12 mouse cellular contexts compared by ENCODE assay signal in the genomic region with DNA sequence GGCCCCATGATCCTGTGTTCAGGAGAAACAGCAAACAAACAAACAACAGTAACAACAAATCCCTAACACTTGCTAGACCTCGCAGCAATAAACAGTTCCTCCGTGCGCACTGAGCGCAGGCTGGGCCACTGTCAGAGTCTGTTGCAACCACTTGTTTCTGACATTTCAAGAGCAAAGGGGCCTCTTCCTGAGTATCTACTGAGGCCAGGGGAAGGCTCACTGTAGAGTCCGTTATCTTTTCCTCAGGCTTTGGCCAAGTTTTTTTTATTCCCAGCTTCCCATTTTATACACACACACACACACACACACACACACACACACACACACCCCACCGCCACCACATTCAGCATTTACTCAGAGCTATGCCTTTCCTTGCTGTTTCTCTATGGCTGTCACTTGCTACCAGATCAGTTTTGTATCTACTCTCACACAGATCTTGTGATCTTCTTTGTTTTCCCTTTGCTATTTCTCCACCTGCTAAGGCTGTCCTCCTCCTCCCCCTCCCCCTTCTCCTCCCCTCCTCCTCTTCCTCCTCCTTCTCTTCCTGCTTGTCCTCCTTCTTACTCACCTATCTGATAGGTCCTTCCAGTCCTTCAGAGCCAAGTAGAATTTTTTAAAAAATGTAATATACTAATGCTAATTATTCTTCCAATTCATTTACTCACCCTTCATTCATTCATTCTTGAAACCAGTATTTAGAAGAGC. TPM values are rescaled to one million over a fixed set of nuclear protein-coding genes. Genes with fewer than 3 reads are reported as not detected.
DNase-seq lines count a peak whose midpoint lies in the region; ATAC-seq and TF ChIP-seq lines count a peak whose summit lies in the region.
"Had no signal": no experiment of that assay in that cellular context is flagged by ENCODE, and none has a peak within 500 bp of the region (broad histone marks: within the 10 kb centered on the region; RNA-seq: fewer than 3 reads in every experiment).

No protein-coding gene starts in this region.

- no peak for TF ChIP-seq CTCF in lung, embryonic 14.5 days (IDR thresholded peaks at IDR 0.05; ENCODE audit: low read depth)
- no peak for TF ChIP-seq CTCF in G1E (IDR thresholded peaks at IDR 0.05; ENCODE audit: low read depth, low read length)

- ATAC-seq in lung, embryonic 14.5 days (ENCODE audit: insufficient read depth): peak; percentile 32; the same call in 1 of the 2 replicates
- peak; percentile 43 for ATAC-seq in G1E (ENCODE audit: extremely low read depth, insufficient number of reproducible peaks, low FRiP score, poor library complexity, severe bottlenecking)
- peak; percentile 61 for ATAC-seq in liver, embryonic 16.5 days (ENCODE audit: low read depth)
- ATAC-seq: intestine, embryonic 15.5 days had no signal

- peaks cover 18% of the 10 kb centered on the region; the same call in 1 of the 2 replicates for H3K4me1 ChIP-seq in lung, embryonic 14.5 days (ENCODE audit: insufficient read depth)
- peaks cover 80% of the 10 kb centered on the region for H3K4me1 ChIP-seq in G1E (ENCODE audit: insufficient read depth, low read depth, low read length)
- no peaks in the 10 kb centered on the region for H3K4me1 ChIP-seq in brown adipose tissue, adult 24 weeks (ENCODE audit: control insufficient read depth, insufficient read depth, insufficient read length, low read length)
- H3K4me1 ChIP-seq in liver, embryonic 16.5 days (ENCODE audit: control insufficient read depth, low read depth, low read length): peaks cover 52% of the 10 kb centered on the region

- no peak overlapping the region for H3K4me3 ChIP-seq in lung, embryonic 14.5 days (ENCODE audit: low read depth, low read length)
- no peak overlapping the region for H3K4me3 ChIP-seq in G1E (ENCODE audit: low read depth, low read length)
- no peak overlapping the region for H3K4me3 ChIP-seq in brown adipose tissue, adult 24 weeks (ENCODE audit: insufficient read depth, low read depth, low read length)
- no peak overlapping the region for H3K4me3 ChIP-seq in liver, embryonic 16.5 days (ENCODE audit: low read depth, low read length)
- H3K4me3 ChIP-seq: intestine, embryonic 15.5 days had no signal

- H3K36me3 ChIP-seq in lung, embryonic 14.5 days (ENCODE audit: insufficient read depth): no peaks in the 10 kb centered on the region
- H3K36me3 ChIP-seq in G1E (replicated peaks): no peaks in the 10 kb centered on the region
- H3K36me3 ChIP-seq in liver, embryonic 16.5 days (ENCODE audit: control insufficient read depth, insufficient read depth): no peaks in the 10 kb centered on the region
- H3K36me3 ChIP-seq: intestine, embryonic 15.5 days had no signal

- WGBS in lung, embryonic 14.5 days: 36% methylated on average over 6 of the region's 6 CpGs
- WGBS in liver, embryonic 16.5 days (ENCODE audit: insufficient replicate concordance): 16% methylated on average over 6 of the region's 6 CpGs

- DNase-seq in lung, embryonic 14.5 days: peak; percentile 35
- DNase-seq in lung, postnatal 25 days (ENCODE audit: low spot score): no peak
- DNase-seq in G1E (ENCODE audit: low spot score): no peak
- no peak for DNase-seq in urinary bladder, adult 18-20 months (ENCODE audit: low spot score in 2 of 2)
- no peak for DNase-seq in right cerebral cortex, postnatal 36 days (ENCODE audit: low spot score in 2 of 2)
- DNase-seq: cerebellum, postnatal 25 days; gastrocnemius, postnatal 10 days; lung, postnatal 10 days; right cerebral cortex, adult 18-20 months had no signal

- no peaks in the 10 kb centered on the region for H3K9me3 ChIP-seq in lung, embryonic 14.5 days (ENCODE audit: low read depth, low read length)
- H3K9me3 ChIP-seq in G1E (replicated peaks): no peaks in the 10 kb centered on the region
- H3K9me3 ChIP-seq in liver, embryonic 16.5 days (replicated peaks; ENCODE audit: control insufficient read depth, low read length): no peaks in the 10 kb centered on the region
- H3K9me3 ChIP-seq: intestine, embryonic 15.5 days had no signal

- no peaks in the 10 kb centered on the region for H3K27me3 ChIP-seq in lung, embryonic 14.5 days (ENCODE audit: insufficient read depth, low read length)
- H3K27me3 ChIP-seq in G1E (ENCODE audit: insufficient read depth, low read length): peaks cover 5% of the 10 kb centered on the region; the same call in 1 of the 2 replicates
- H3K27me3 ChIP-seq in liver, embryonic 16.5 days (ENCODE audit: control insufficient read depth, insufficient read depth, low read depth, low read length): no peaks in the 10 kb centered on the region
- H3K27me3 ChIP-seq: intestine, embryonic 15.5 days had no signal

- no peak overlapping the region for H3K27ac ChIP-seq in lung, embryonic 14.5 days (ENCODE audit: low read depth)
- H3K27ac ChIP-seq in brown adipose tissue, adult 24 weeks (replicated peaks; ENCODE audit: low read depth, low read length): peak overlapping the region; percentile 50; the same call in 1 of the 2 replicates
- H3K27ac ChIP-seq in liver, embryonic 16.5 days (ENCODE audit: low read length): peak overlapping the region; percentile 72
- H3K27ac ChIP-seq: intestine, embryonic 15.5 days had no signal

- H3K4me2 ChIP-seq in lung, embryonic 14.5 days: no peak overlapping the region
- peak overlapping the region; percentile 45 for H3K4me2 ChIP-seq in liver, embryonic 16.5 days (ENCODE audit: low read depth, low read length)
- H3K4me2 ChIP-seq: intestine, embryonic 15.5 days had no signal

- no peak overlapping the region for H3K9ac ChIP-seq in lung, embryonic 14.5 days
- peak overlapping the region; percentile 2 for H3K9ac ChIP-seq in liver, embryonic 16.5 days (ENCODE audit: low read depth, low read length)
- H3K9ac ChIP-seq: intestine, embryonic 15.5 days had no signal

RNA-seq across cellular contexts. Expression of gene Ralgps2, which starts 47.4 kb away (rescaled TPM):
- 70.6 and 71.6 TPM in 2 replicates for polyA plus RNA-seq in lung, embryonic 14.5 days (2014; fragmentation: Nextera tagmentation; extraction: Ambion mirVana)
- total RNA-seq in G1E (2014; fragmentation: Nextera tagmentation) (12.4 and 24.2 TPM in 2 replicates), G1E (2017) (24.5 and 32.2 TPM in 2 replicates)
- polyA plus RNA-seq in G1E (2012): 9.3 and 9.8 TPM in 2 replicates
- 3.0 and 4.4 TPM in 2 replicates for polyA plus RNA-seq in brown adipose tissue, adult 24 weeks (2012; ENCODE audit: insufficient read depth, insufficient read length, missing spikeins)
- 13.1 and 14.2 TPM in 2 replicates for polyA plus RNA-seq in liver, embryonic 16.5 days (2015; fragmentation: Nextera tagmentation; extraction: Ambion mirVana)
